Mouse (Mus musculus) heart, embryonic 11.5 days (tissue): ENCODE measurements around the gene Zfp827. TPM values are rescaled to one million over a fixed set of nuclear protein-coding genes. Genes with fewer than 3 reads are reported as not detected.

Experiments
- ATAC-seq: fragments of 200-750 bp; cut with Nextera tagmentation; replicated peaks from 2 replicates; pipeline ENCODE4 v1.8.0; 2017; ENCODE audit warnings: moderate library complexity; ENCODE audit not compliant: insufficient number of reproducible peaks, low FRiP score, low TSS enrichment
- H3K27ac ChIP-seq: fragments of 300-500 bp; sonication (generic); 2 replicates; pipeline ENCODE4 v1.5.1; 2014; ENCODE audit warnings: mild to moderate bottlenecking, low read depth, low read length
- H3K27me3 ChIP-seq: fragments of 300-500 bp; sonication (generic); 2 replicates; pipeline ENCODE4 v1.6.1; 2014; ENCODE audit warnings: mild to moderate bottlenecking, low read length, mixed read lengths; ENCODE audit not compliant: control insufficient read depth, insufficient read depth
- H3K36me3 ChIP-seq: fragments of 300-500 bp; sonication (generic); 2 replicates; pipeline ENCODE4 v1.6.1; 2014; ENCODE audit warnings: mild to moderate bottlenecking, low read length, moderate library complexity, mixed read lengths; ENCODE audit not compliant: control insufficient read depth, insufficient read depth
- H3K4me1 ChIP-seq: fragments of 300-500 bp; sonication (generic); 2 replicates; pipeline ENCODE4 v1.6.1; 2014; ENCODE audit warnings: low read length; ENCODE audit not compliant: control insufficient read depth, insufficient read depth
- H3K4me2 ChIP-seq: fragments of 300-500 bp; sonication (generic); 2 replicates; pipeline ENCODE4 v1.6.1; 2014; ENCODE audit warnings: mild to moderate bottlenecking, moderate library complexity
- H3K4me3 ChIP-seq: fragments of 300-500 bp; sonication (generic); 2 replicates; pipeline ENCODE4 v1.5.1; 2014; ENCODE audit warnings: low read depth, low read length
- H3K9ac ChIP-seq: fragments of 300-500 bp; sonication (generic); 2 replicates; pipeline ENCODE4 v1.6.1; 2014; ENCODE audit warnings: mild to moderate bottlenecking, low read depth, low read length, moderate library complexity
- H3K9me3 ChIP-seq: fragments of 300-500 bp; sonication (generic); replicated peaks from 2 replicates; pipeline ENCODE4 v1.6.1; 2016; ENCODE audit warnings: low read length; ENCODE audit not compliant: control insufficient read depth
- WGBS: fragments of 180-500 bp; shearing (Covaris S2); extraction: QIAGEN DNeasy Blood & Tissue Kit; methylation state at CpG from one replicate; pipeline ENCODE4 v1.1.7; 2014; ENCODE audit not compliant: insufficient replicate concordance; 5-methylcytosine and 5-hydroxymethylcytosine counted together
- polyA plus RNA-seq: library from polyadenylated mRNA; unstranded; fragments of >200 nt; fragmentation: Nextera tagmentation; extraction: Ambion mirVana; gene quantifications from 2 replicates; pipeline ENCODE4 v1.2.1, GENCODE M21; 2014

Gene Zfp827
- polyA plus RNA-seq, 1 experiment from 2014 or later, result 11.3 TPM

- Histone ChIP-seq H3K27ac (no peak overlapping the region), H3K27me3 (no peaks in the 10 kb centered on the region), H3K4me2 (no peak overlapping the region), H3K4me1 (peaks cover 3% of the 10 kb centered on the region; the same call in 1 of the 2 replicates), H3K9me3 (no peaks in the 10 kb centered on the region), H3K9ac (no peak overlapping the region), H3K4me3 (no peak overlapping the region), H3K36me3 (no peaks in the 10 kb centered on the region)
- WGBS, result 79% methylated on average over 10 of the region's 10 CpGs
- no peak for ATAC-seq
Measured at GRCm38 (mm10) chr8:79105186-79105585, 76.9 kb downstream of the Zfp827 start.

DNA sequence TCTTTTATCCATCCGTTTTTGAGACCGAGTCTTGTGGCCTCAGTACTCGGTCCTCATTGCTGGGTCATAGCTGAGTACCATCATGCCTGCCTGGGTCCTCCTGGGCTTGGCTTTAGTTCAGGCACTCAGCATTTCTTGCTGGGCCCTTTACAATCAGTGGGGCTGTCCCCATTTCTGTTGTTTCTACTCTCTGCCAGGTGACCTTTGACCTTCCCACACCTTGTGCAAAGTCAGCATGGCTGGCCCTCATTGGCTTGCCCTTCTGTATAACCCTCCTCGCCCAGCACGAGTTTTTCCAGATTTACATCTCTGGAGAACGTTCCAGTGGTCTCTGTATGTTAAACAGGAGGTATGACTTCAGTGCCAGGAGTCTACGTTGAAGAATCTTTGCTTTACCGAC, 83.2 kb downstream of the Zfp827 start:
- Histone ChIP-seq H3K4me2 (no peak overlapping the region), H3K27ac (no peak overlapping the region), H3K27me3 (no peaks in the 10 kb centered on the region), H3K9me3 (no peaks in the 10 kb centered on the region), H3K9ac (no peak overlapping the region), H3K4me3 (no peak overlapping the region), H3K4me1 (no peaks in the 10 kb centered on the region), H3K36me3 (peaks cover 3% of the 10 kb centered on the region; the same call in 1 of the 2 replicates)
- ATAC-seq, result no peak
- WGBS, result 88% methylated on average over 8 of the region's 8 CpGs

- Histone ChIP-seq H3K4me1 (peaks cover 3% of the 10 kb centered on the region), H3K27me3 (no peaks in the 10 kb centered on the region), H3K9ac (no peak overlapping the region), H3K4me3 (no peak overlapping the region), H3K36me3 (peaks cover 3% of the 10 kb centered on the region; the same call in 1 of the 2 replicates), H3K9me3 (no peaks in the 10 kb centered on the region), H3K27ac (no peak overlapping the region), H3K4me2 (no peak overlapping the region)
- no peak; the same call in 1 of the 2 replicates for ATAC-seq
- 96% methylated on average over 18 of the region's 18 CpGs for WGBS
Measured at GRCm38 (mm10) chr8:79112480-79112879, 84.2 kb downstream of the Zfp827 start.

- Histone ChIP-seq H3K27me3 (no peaks in the 10 kb centered on the region), H3K4me1 (peaks cover 8% of the 10 kb centered on the region), H3K36me3 (peaks cover 7% of the 10 kb centered on the region; the same call in 1 of the 2 replicates), H3K9me3 (no peaks in the 10 kb centered on the region), H3K4me2 (no peak overlapping the region), H3K4me3 (no peak overlapping the region), H3K9ac (no peak overlapping the region), H3K27ac (no peak overlapping the region)
- no peak for ATAC-seq
- WGBS, result 77% methylated on average over 9 of the region's 9 CpGs
Measured at GRCm38 (mm10) chr8:79113533-79113932, 85.3 kb downstream of the Zfp827 start.

DNA sequence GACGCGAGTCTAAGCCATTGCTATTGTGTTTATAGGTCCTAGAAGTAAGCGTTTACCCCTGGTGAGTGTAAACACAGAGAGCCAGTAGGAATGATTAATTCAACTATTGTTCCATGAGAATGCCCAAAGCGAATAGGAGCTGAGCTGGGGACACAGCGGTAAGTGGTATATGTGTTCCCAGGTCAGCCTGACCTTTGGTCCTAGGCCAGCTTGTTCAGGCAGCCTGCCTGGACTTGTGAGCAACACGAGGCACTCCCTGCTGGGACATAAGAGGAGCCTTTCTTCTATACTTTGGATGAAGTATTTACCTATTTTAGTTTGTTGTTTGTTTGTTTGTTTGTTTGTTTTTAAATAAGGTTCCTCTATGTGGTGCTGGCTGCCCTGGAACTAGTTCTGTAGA, 86.3 kb downstream of the Zfp827 start:
- Histone ChIP-seq H3K9ac (no peak overlapping the region), H3K4me2 (no peak overlapping the region), H3K9me3 (no peaks in the 10 kb centered on the region), H3K4me3 (no peak overlapping the region), H3K27ac (no peak overlapping the region), H3K36me3 (peaks cover 7% of the 10 kb centered on the region; the same call in 1 of the 2 replicates), H3K27me3 (no peaks in the 10 kb centered on the region), H3K4me1 (peaks cover 8% of the 10 kb centered on the region)
- WGBS, result 77% methylated on average over 6 of the region's 6 CpGs
- ATAC-seq, result no peak

GRCm38 (mm10) chr8:79116436-79116835, 88.2 kb downstream of the Zfp827 start:
- no peak for ATAC-seq
- Histone ChIP-seq H3K27me3 (no peaks in the 10 kb centered on the region), H3K4me1 (peaks cover 8% of the 10 kb centered on the region), H3K27ac (no peak overlapping the region), H3K4me3 (no peak overlapping the region), H3K4me2 (no peak overlapping the region), H3K9me3 (no peaks in the 10 kb centered on the region), H3K9ac (no peak overlapping the region), H3K36me3 (peaks cover 8% of the 10 kb centered on the region)
- 82% methylated on average over 7 of the region's 7 CpGs for WGBS

DNA sequence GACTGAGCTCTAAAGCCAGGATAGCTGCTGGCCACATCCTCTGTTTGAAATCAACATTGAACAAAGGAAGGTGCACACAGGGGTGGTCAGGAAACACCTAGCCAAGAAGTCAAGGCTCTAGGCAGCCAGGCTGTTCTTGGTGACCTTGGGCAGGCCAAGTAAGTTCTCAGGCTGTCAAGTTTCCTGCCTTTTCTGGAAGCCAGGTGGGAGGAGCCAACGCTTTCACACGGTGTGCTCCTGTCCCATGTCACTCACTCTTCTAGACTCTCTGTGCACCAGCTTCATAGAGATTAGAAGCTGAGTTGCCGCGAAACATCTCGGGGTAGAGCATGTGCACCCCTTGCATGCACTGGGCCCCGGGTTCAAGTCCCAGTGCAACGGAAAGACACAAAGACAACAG, 89.5 kb downstream of the Zfp827 start:
- peaks cover 11% of the 10 kb centered on the region for H3K36me3 ChIP-seq
- no peak for ATAC-seq
- H3K27ac ChIP-seq, result no peak overlapping the region
- no peak overlapping the region for H3K4me2 ChIP-seq
- no peak overlapping the region for H3K4me3 ChIP-seq
- 70% methylated on average over 7 of the region's 7 CpGs for WGBS
- no peaks in the 10 kb centered on the region for H3K9me3 ChIP-seq
- peaks cover 8% of the 10 kb centered on the region for H3K4me1 ChIP-seq
- no peak overlapping the region for H3K9ac ChIP-seq
- H3K27me3 ChIP-seq, result no peaks in the 10 kb centered on the region

GRCm38 (mm10) chr8:79121614-79122013, 93.4 kb downstream of the Zfp827 start:
- H3K4me2 ChIP-seq, result no peak overlapping the region
- H3K4me1 ChIP-seq, result peaks cover 8% of the 10 kb centered on the region
- no peak overlapping the region for H3K4me3 ChIP-seq
- H3K27me3 ChIP-seq, result no peaks in the 10 kb centered on the region
- H3K36me3 ChIP-seq, result peaks cover 11% of the 10 kb centered on the region
- no peak overlapping the region for H3K9ac ChIP-seq
- ATAC-seq, result no peak
- 89% methylated on average over 1 of the region's 1 CpGs for WGBS
- no peaks in the 10 kb centered on the region for H3K9me3 ChIP-seq
- no peak overlapping the region for H3K27ac ChIP-seq

GRCm38 (mm10) chr8:79124231-79124630, 96.0 kb downstream of the Zfp827 start:
- no peak overlapping the region for H3K4me3 ChIP-seq
- no peaks in the 10 kb centered on the region for H3K4me1 ChIP-seq
- H3K4me2 ChIP-seq, result no peak overlapping the region
- WGBS, result 76% methylated on average over 4 of the region's 4 CpGs
- H3K9me3 ChIP-seq, result no peaks in the 10 kb centered on the region
- H3K36me3 ChIP-seq, result peaks cover 8% of the 10 kb centered on the region; the same call in 1 of the 2 replicates
- no peaks in the 10 kb centered on the region for H3K27me3 ChIP-seq
- H3K9ac ChIP-seq, result no peak overlapping the region
- ATAC-seq, result no peak
- H3K27ac ChIP-seq, result no peak overlapping the region
